Mouse (Mus musculus): ENCODE data around the gene Card6.

The Card6 gene

GRCm38 (mm10) chr15:5107686-5108654 lies at the start of gene Card6:
Card6 (minus strand) TSS chr15:5108539.
- DNase-seq (ENCODE audit: inconsistent age in 2 of 2, low spot score in 1 of 2): peak; percentile 28 to 79

- DNase-seq (ENCODE audit: inconsistent age in 2 of 2, low spot score in 1 of 2): peak in 1 of 2 experiments; percentile 30
These were observed 49.0 kb upstream of the Card6 start for GRCm38 (mm10) chr15:5157386-5157785.

DNA sequence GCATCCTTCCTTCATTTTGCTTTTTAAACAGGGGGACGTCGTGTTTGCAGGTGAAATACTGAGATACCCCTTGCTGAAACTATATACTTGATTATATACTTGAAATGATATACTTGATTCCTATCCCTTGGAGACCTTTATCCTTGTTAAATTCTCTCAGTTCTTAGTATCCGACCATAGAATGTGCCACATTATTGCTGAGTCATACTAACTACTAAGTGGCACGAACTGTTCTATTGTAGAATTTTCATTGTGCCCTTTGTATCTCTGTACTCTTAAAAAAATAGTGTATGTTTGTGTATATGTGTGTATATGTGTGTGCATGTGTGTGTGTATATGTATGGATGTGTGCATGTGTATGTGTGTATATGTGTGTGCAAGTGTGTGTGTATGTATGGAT lies 48.0 kb upstream of the Card6 start:
- DNase-seq (ENCODE audit: inconsistent age in 2 of 2, low spot score in 1 of 2): no peak

GRCm38 (mm10) chr15:5155093-5155492 lies 46.8 kb upstream of the Card6 start:
- DNase-seq (ENCODE audit: inconsistent age in 2 of 2, low spot score in 1 of 2): no peak

DNA sequence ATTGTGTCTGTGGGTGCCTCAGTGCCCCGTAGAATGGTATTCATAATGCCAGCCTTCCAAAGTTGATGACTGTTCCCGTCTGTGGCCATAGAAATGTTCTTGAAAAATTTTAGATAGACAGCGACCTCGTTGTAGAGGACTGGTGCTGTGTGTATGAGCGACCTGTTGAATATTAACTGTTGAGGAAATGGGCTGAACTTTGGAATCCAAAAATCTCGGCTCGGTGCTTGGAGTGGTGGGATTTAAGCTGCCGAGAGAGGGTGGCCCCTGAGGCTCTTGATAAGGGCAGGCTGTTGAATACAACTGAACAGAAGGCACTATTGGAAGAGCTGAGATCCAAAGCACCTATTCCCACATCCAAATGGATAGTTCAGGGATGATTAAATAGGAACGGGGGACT lies 46.3 kb upstream of the Card6 start:
- no peak for DNase-seq (ENCODE audit: inconsistent age in 2 of 2, low spot score in 1 of 2)

DNA sequence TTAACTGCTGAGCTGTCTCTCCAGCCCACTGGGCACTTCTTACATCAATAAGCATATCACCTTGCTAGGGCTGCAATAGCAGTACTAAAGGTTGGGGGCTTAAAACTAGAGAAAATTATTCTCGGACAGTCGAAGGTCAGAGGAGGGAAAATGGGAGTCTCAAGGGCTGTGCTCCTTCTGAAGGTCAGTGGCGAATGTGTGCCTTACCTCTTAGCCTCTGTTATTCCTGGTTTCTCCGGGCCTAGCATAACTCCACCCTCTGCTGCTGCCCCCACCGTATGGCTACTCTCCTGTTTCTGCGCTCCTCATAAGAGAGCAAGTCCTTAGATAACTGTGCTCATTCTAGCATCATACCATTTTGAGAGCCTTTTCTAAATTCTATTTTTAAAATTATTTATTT lies 43.8 kb upstream of the Card6 start:
- no peak for DNase-seq (ENCODE audit: inconsistent age in 2 of 2, low spot score in 1 of 2)

DNA sequence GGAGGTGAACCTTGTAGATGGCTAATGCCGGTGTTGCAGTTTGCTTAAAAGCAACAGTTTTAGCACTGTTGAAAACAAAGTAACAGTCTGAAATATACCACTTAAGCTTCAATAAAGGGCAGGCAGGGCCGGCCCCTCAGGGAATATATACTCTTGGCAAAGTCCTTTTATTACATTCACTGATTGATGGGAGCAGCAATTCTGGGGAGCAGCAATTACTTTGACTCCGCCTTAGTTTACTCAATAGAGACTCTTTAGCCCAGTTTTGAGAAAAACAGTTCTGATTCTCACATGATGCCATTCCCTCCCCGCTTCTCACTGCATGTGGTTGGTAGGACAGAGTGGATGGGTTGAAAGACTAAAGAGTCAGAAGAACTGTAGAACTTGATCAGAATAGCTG lies 40.8 kb upstream of the Card6 start:
- DNase-seq (ENCODE audit: inconsistent age in 2 of 2, low spot score in 1 of 2): peak in 1 of 2 experiments; percentile 61

- DNase-seq (ENCODE audit: inconsistent age in 2 of 2, low spot score in 1 of 2): peak in 1 of 2 experiments; percentile 43
These were observed 37.0 kb upstream of the Card6 start for GRCm38 (mm10) chr15:5145196-5145945.

- peak in 1 of 2 experiments; percentile 75 for DNase-seq (ENCODE audit: inconsistent age in 2 of 2, low spot score in 1 of 2)
These were observed 35.9 kb upstream of the Card6 start for GRCm38 (mm10) chr15:5144021-5144778.

DNA sequence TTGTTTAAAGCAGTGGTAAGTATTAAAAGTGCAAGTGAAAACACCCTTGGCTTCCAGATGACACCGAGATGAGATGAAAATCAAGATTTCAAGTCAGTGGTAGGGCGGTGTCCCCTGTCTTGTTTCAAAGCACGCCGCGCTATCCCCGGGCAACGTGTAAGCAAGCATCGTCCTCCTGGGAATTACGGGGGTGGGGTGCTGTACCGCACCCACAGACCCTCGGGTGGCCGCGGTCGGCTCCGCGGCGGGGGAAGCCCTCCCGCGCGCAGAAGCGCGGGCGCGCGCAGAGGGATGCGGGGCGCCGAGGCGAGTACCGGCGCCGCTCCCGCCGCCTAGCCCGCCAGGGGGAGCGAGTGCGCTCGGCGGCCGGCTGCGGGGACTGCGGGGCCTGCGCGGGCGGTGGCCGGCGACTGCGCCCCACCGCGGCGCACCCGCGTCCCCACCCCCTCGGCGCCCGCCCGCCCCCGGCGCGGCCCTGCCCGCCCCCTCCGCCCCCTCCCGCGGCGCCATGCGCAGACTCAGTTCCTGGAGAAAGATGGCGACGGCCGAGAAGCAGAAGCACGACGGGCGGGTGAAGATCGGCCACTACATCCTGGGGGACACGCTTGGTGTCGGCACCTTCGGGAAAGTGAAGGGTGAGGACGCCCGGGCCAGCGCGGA lies 35.2 kb upstream of the Card6 start, which contains the start of gene Prkaa1:
TSS of gene Prkaa1 (plus strand) at position 501 of the 660 bp plus-strand sequence.
- DNase-seq (ENCODE audit: inconsistent age in 2 of 2, low spot score in 1 of 2): peak; percentile 82 to 93

DNA sequence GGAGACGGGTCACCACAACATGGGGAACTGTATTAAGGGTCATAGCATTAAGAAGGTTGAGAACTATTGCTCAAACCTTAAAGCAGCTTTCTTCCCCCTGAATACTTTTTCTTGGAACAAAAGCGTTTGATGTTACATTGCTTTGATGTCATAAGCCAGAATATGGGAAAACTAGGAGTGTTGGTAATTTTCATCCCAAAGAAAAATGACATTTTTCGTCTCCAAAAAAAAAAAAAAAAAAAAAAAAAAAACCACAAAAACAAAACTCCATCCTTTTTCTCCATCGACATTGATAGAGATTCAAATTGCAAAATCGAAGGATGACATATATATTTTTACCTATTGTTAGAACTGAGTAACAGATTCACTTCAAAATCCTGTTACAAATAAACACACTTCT lies 34.4 kb upstream of the Card6 start:
- DNase-seq (ENCODE audit: inconsistent age in 2 of 2, low spot score in 1 of 2): no peak

GRCm38 (mm10) chr15:5142047-5142446 lies 33.7 kb upstream of the Card6 start:
- peak in 1 of 2 experiments; percentile 61 for DNase-seq (ENCODE audit: inconsistent age in 2 of 2, low spot score in 1 of 2)

DNA sequence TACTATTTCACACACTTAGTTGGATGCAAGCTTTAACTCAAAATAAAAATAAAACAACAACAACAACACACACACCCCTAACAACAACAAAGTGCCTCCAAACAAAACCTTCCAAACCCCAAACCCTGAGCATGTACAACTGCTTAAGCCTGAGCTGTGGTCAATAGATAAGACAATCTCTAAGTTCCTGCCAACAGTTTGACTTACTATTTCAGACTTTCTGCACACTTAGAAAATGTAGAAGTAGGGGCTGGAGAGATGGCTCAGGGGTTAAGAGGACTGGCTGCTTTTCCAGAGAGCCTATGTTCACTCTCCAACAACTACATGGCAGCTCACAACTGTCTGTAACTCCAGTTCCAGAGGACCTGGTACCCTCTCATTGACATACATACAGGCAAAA lies 32.0 kb upstream of the Card6 start:
- no peak for DNase-seq (ENCODE audit: inconsistent age in 2 of 2, low spot score in 1 of 2)

GRCm38 (mm10) chr15:5139863-5140262 lies 31.5 kb upstream of the Card6 start:
- no peak for DNase-seq (ENCODE audit: inconsistent age in 2 of 2, low spot score in 1 of 2)

GRCm38 (mm10) chr15:5139366-5139765 lies 31.0 kb upstream of the Card6 start:
- DNase-seq (ENCODE audit: inconsistent age in 2 of 2, low spot score in 1 of 2): no peak

GRCm38 (mm10) chr15:5138021-5138856 lies 29.9 kb upstream of the Card6 start:
- DNase-seq (ENCODE audit: inconsistent age in 2 of 2, low spot score in 1 of 2): peak in 1 of 2 experiments; percentile 35

DNA sequence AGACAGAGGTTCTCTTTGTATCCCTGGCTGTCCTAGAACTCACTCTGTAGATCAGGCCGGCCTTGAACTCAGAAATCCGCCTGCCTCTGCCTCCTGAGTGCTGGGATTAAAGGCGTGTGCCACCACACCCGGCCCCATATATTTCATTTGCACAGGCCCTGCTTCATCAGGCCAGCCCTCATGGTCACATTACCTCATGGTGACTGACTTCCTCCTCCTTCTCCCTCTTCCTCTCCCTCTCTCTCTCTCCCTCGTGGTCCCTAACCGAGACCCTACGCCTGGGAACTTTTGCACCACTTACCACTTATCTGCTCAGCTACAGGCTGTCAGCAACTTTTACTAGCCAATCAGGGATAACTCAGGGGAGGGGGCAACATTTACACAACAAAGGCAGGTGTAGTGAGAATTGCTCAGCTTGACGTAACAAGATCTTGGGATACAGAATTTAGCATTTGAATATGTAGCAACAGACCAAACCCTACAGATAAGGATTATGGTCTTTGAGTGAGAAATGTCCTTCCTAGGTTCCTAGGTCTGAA lies 26.7 kb upstream of the Card6 start:
- no peak for DNase-seq (ENCODE audit: inconsistent age in 2 of 2, low spot score in 1 of 2)

GRCm38 (mm10) chr15:5134179-5134578 lies 25.8 kb upstream of the Card6 start:
- DNase-seq (ENCODE audit: inconsistent age in 2 of 2, low spot score in 1 of 2): no peak

DNA sequence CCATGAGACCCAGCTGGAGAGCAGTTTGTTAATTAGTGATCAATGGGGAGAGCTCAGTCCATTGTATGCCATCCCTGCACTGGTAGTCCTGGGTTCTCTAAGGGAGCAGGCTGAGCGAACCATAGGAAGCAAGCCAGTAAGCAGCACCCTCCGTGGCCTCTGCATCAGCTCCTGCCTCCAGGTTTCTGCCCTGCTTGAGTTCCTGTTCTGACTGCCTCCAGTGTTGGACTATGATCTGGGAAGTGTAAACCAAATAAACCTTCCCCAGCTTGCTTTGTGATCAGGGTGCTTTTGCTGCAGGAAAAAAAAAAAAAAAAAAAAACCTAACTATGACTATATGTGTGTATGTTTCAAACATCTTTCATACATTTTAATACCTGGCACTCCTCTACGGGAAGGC lies 25.0 kb upstream of the Card6 start:
- DNase-seq (ENCODE audit: inconsistent age in 2 of 2, low spot score in 1 of 2): no peak

All from adrenal gland, adult (tissue).